Mouse (Mus musculus) liver, embryonic 11.5 days (tissue): ENCODE data around the gene Tmem179b. TPM values are rescaled to one million over a fixed set of nuclear protein-coding genes. Genes with fewer than 3 reads are reported as not detected.

Experiments used
- ATAC-seq: fragments of 200-750 bp; cut with Nextera tagmentation; replicated peaks from 2 replicates; pipeline ENCODE4 v1.8.0; 2017; ENCODE audit warnings: moderate number of reproducible peaks, mild to moderate bottlenecking, moderate TSS enrichment, moderate library complexity; ENCODE audit not compliant: low FRiP score
- DNase-seq: peaks from one replicate; pipeline ENCODE4 v3.0.0-alpha.2; 2017; ENCODE audit warnings: low spot score
- H3K27ac ChIP-seq: fragments of 300-500 bp; sonication (generic); 2 replicates; pipeline ENCODE4 v1.5.1; 2014; ENCODE audit warnings: mild to moderate bottlenecking, low read depth, low read length, control low read depth
- H3K27me3 ChIP-seq: fragments of 300-500 bp; sonication (generic); replicated peaks from 2 replicates; pipeline ENCODE4 v1.6.1; 2014; ENCODE audit warnings: low read length, mixed read lengths; ENCODE audit not compliant: control insufficient read depth, insufficient read depth
- H3K36me3 ChIP-seq: fragments of 300-500 bp; sonication (generic); 2 replicates; pipeline ENCODE4 v1.6.1; 2014; ENCODE audit warnings: mild to moderate bottlenecking, low read length, moderate library complexity, mixed read lengths; ENCODE audit not compliant: control insufficient read depth, insufficient read depth
- H3K4me1 ChIP-seq: fragments of 300-500 bp; sonication (generic); replicated peaks from 2 replicates; pipeline ENCODE4 v1.6.1; 2014; ENCODE audit warnings: low read length, mixed read lengths; ENCODE audit not compliant: control insufficient read depth, insufficient read depth
- H3K4me2 ChIP-seq: fragments of 300-500 bp; sonication (generic); 2 replicates; pipeline ENCODE4 v1.6.1; 2014; ENCODE audit warnings: mild to moderate bottlenecking, control low read depth, moderate library complexity
- H3K4me3 ChIP-seq: fragments of 300-500 bp; sonication (generic); 2 replicates; pipeline ENCODE4 v1.5.1; 2014; ENCODE audit warnings: low read depth, low read length, control low read depth
- H3K9ac ChIP-seq: fragments of 300-500 bp; sonication (generic); 2 replicates; pipeline ENCODE4 v1.6.1; 2014; ENCODE audit warnings: low read depth, low read length, control low read depth
- H3K9me3 ChIP-seq: fragments of 300-500 bp; sonication (generic); 2 replicates; pipeline ENCODE4 v1.6.1; 2016; ENCODE audit warnings: low read length, inconsistent platforms, mixed read lengths; ENCODE audit not compliant: control insufficient read depth
- WGBS: fragments of 180-500 bp; shearing (Covaris S2); extraction: QIAGEN DNeasy Blood & Tissue Kit; methylation state at CpG from one replicate; pipeline ENCODE4 v1.1.7; 2014; 5-methylcytosine and 5-hydroxymethylcytosine counted together
- polyA plus RNA-seq: library from polyadenylated mRNA; unstranded; fragments of >200 nt; fragmentation: Nextera tagmentation; extraction: Ambion mirVana; gene quantifications from 2 replicates; pipeline ENCODE4 v1.2.1, GENCODE M21; 2014

The Tmem179b gene
- polyA plus RNA-seq, 1 experiment from 2014 or later: 119 TPM

- Histone ChIP-seq H3K4me3 (no peak overlapping the region), H3K4me2 (no peak overlapping the region), H3K9me3 (no peaks in the 10 kb centered on the region), H3K27me3 (no peaks in the 10 kb centered on the region), H3K27ac (no peak overlapping the region), H3K36me3 (peaks cover 40% of the 10 kb centered on the region), H3K4me1 (peaks cover 11% of the 10 kb centered on the region), H3K9ac (no peak overlapping the region)
- no peak for ATAC-seq
- DNase-seq: no peak
- 91% methylated on average over 1 of the region's 1 CpGs for WGBS
Observed at GRCm38 (mm10) chr19:8745382-8745781, 28.9 kb downstream of the Tmem179b start.

GRCm38 (mm10) chr19:8742176-8742575 lies 32.1 kb downstream of the Tmem179b start:
- H3K27ac ChIP-seq: peak overlapping the region; percentile 85
- peak overlapping the region; percentile 95 for H3K9ac ChIP-seq
- no peaks in the 10 kb centered on the region for H3K9me3 ChIP-seq
- H3K4me1 ChIP-seq: peaks cover 14% of the 10 kb centered on the region
- H3K36me3 ChIP-seq: peaks cover 42% of the 10 kb centered on the region
- DNase-seq (no peak), ATAC-seq (no peak)
- H3K4me3 ChIP-seq: peak overlapping the region; percentile 94
- H3K27me3 ChIP-seq: no peaks in the 10 kb centered on the region
- H3K4me2 ChIP-seq: peak overlapping the region; percentile 89
- 13% methylated on average over 14 of the region's 14 CpGs for WGBS

GRCm38 (mm10) chr19:8741243-8741869 lies 32.9 kb downstream of the Tmem179b start, which contains the start of gene Stx5a:
Gene Stx5a (plus strand): TSS chr19:8741413.
- DNase-seq (peak; percentile 93), ATAC-seq (peak; percentile 97)
- Histone ChIP-seq H3K4me2 (peak within 1 kb of the TSS; percentile 89), H3K4me1 (peaks cover 19% of the 10 kb centered on the region), H3K9ac (peak within 1 kb of the TSS; percentile 95), H3K27me3 (no peaks in the 10 kb centered on the region), H3K36me3 (peaks cover 43% of the 10 kb centered on the region), H3K27ac (peak within 1 kb of the TSS; percentile 85), H3K4me3 (peak within 1 kb of the TSS; percentile 94), H3K9me3 (no peaks in the 10 kb centered on the region)
- WGBS: under 1% methylated on average over 36 of the region's 36 CpGs

- DNase-seq (no peak), ATAC-seq (no peak; the same call in 1 of the 2 replicates)
Observed at GRCm38 (mm10) chr19:8740603-8741002, 33.7 kb downstream of the Tmem179b start, which contains the start of gene 1700092M07Rik. Gene 1700092M07Rik (plus strand): TSS chr19:8740718.

GRCm38 (mm10) chr19:8739646-8740045 lies 34.6 kb downstream of the Tmem179b start:
- Histone ChIP-seq H3K4me3 (no peak overlapping the region), H3K9me3 (no peaks in the 10 kb centered on the region), H3K27ac (no peak overlapping the region), H3K36me3 (peaks cover 33% of the 10 kb centered on the region), H3K4me2 (no peak overlapping the region), H3K9ac (no peak overlapping the region), H3K4me1 (peaks cover 23% of the 10 kb centered on the region), H3K27me3 (no peaks in the 10 kb centered on the region)
- DNase-seq: no peak
- ATAC-seq: no peak
- WGBS: 84% methylated on average over 6 of the region's 6 CpGs

More at GRCm38 (mm10) chr19:8740603-8741002, 33.7 kb downstream of the Tmem179b start, which contains the start of gene 1700092M07Rik:
- Histone ChIP-seq H3K27ac (peak within 1 kb of the TSS; percentile 85), H3K9me3 (no peaks in the 10 kb centered on the region), H3K4me1 (peaks cover 19% of the 10 kb centered on the region), H3K36me3 (peaks cover 40% of the 10 kb centered on the region), H3K9ac (peak within 1 kb of the TSS; percentile 95), H3K4me3 (peak within 1 kb of the TSS; percentile 94), H3K4me2 (peak within 1 kb of the TSS; percentile 45), H3K27me3 (no peaks in the 10 kb centered on the region)
- WGBS: 67% methylated on average over 14 of the region's 14 CpGs

GRCm38 (mm10) chr19:8738911-8739310 lies 35.4 kb downstream of the Tmem179b start:
- Histone ChIP-seq H3K4me3 (no peak overlapping the region), H3K9ac (no peak overlapping the region), H3K27ac (no peak overlapping the region), H3K4me1 (peaks cover 23% of the 10 kb centered on the region), H3K4me2 (no peak overlapping the region), H3K36me3 (peaks cover 32% of the 10 kb centered on the region), H3K9me3 (no peaks in the 10 kb centered on the region), H3K27me3 (no peaks in the 10 kb centered on the region)
- 92% methylated on average over 7 of the region's 7 CpGs for WGBS
- no peak for DNase-seq
- ATAC-seq: no peak

- H3K27me3 ChIP-seq: no peaks in the 10 kb centered on the region
- DNase-seq: no peak
- peak overlapping the region; percentile 79 for H3K4me3 ChIP-seq
- peaks cover 26% of the 10 kb centered on the region for H3K36me3 ChIP-seq
- H3K4me1 ChIP-seq: peaks cover 15% of the 10 kb centered on the region
- WGBS: 2% methylated on average over 11 of the region's 11 CpGs
- peak; percentile 64 for ATAC-seq
- peak overlapping the region; percentile 34; the same call in 1 of the 2 replicates for H3K27ac ChIP-seq
- peaks cover 2% of the 10 kb centered on the region; the same call in 1 of the 2 replicates for H3K9me3 ChIP-seq
- peak overlapping the region; percentile 81 for H3K9ac ChIP-seq
- H3K4me2 ChIP-seq: peak overlapping the region; percentile 68
Observed at GRCm38 (mm10) chr19:8736160-8736467, 38.2 kb downstream of the Tmem179b start.

GRCm38 (mm10) chr19:8735389-8736159 lies 38.7 kb downstream of the Tmem179b start, which contains the start of gene Wdr74:
Gene Wdr74 (plus strand): TSS chr19:8735827.
- peak within 1 kb of the TSS; percentile 68 for H3K4me2 ChIP-seq
- DNase-seq (peak; percentile 92), ATAC-seq (peak; percentile 90)
- H3K4me3 ChIP-seq: peak within 1 kb of the TSS; percentile 79
- peaks cover 2% of the 10 kb centered on the region; the same call in 1 of the 2 replicates for H3K9me3 ChIP-seq
- no peaks in the 10 kb centered on the region for H3K27me3 ChIP-seq
- peaks cover 25% of the 10 kb centered on the region for H3K36me3 ChIP-seq
- WGBS: under 1% methylated on average over 32 of the region's 32 CpGs
- peak within 1 kb of the TSS; percentile 81 for H3K9ac ChIP-seq
- H3K4me1 ChIP-seq: peaks cover 14% of the 10 kb centered on the region; the same call in 1 of the 2 replicates
- peak within 1 kb of the TSS; percentile 42 for H3K27ac ChIP-seq
